Mouse (Mus musculus) embryonic facial prominence, embryonic 12.5 days (tissue): Measurements from ENCODE around the gene Bcl2l14. TPM values are rescaled to one million over a fixed set of nuclear protein-coding genes. Genes with fewer than 3 reads are reported as not detected.
A peak's percentile ranks its signal among the peaks of the same experiment; 100 is the strongest.

Experiments used
- ATAC-seq: fragments of 200-750 bp; cut with Nextera tagmentation; 2 replicates; pipeline ENCODE4 v1.8.0; 2017; ENCODE audit not compliant: insufficient number of reproducible peaks, insufficient read depth, low FRiP score, low TSS enrichment
- H3K27ac ChIP-seq: fragments of 300-500 bp; sonication (generic); 2 replicates; pipeline ENCODE4 v1.5.1; 2016; ENCODE audit warnings: mild to moderate bottlenecking
- H3K27me3 ChIP-seq: fragments of 300-500 bp; sonication (generic); 2 replicates; pipeline ENCODE4 v1.6.1; 2016; ENCODE audit warnings: mild to moderate bottlenecking, moderate library complexity
- H3K36me3 ChIP-seq: fragments of 300-500 bp; sonication (generic); 2 replicates; pipeline ENCODE4 v1.6.1; 2016; ENCODE audit warnings: mild to moderate bottlenecking
- H3K4me1 ChIP-seq: fragments of 300-500 bp; sonication (generic); 2 replicates; pipeline ENCODE4 v1.6.1; 2016
- H3K4me2 ChIP-seq: fragments of 300-500 bp; sonication (generic); replicated peaks from 2 replicates; pipeline ENCODE4 v1.6.1; 2016; ENCODE audit warnings: mild to moderate bottlenecking, moderate library complexity
- H3K4me3 ChIP-seq: fragments of 300-500 bp; sonication (generic); 2 replicates; pipeline ENCODE4 v1.5.1; 2016; ENCODE audit warnings: mild to moderate bottlenecking
- H3K9ac ChIP-seq: fragments of 300-500 bp; sonication (generic); 2 replicates; pipeline ENCODE4 v1.6.1; 2016; ENCODE audit warnings: mild to moderate bottlenecking, moderate library complexity
- H3K9me3 ChIP-seq: fragments of 300-500 bp; sonication (generic); 2 replicates; pipeline ENCODE4 v1.6.1; 2016; ENCODE audit warnings: mild to moderate bottlenecking, moderate library complexity
- WGBS: fragments of 180-500 bp; shearing (Covaris S2); methylation state at CpG from one replicate; pipeline ENCODE4 v1.1.7; 2016; 5-methylcytosine and 5-hydroxymethylcytosine counted together
- polyA plus RNA-seq: library from polyadenylated mRNA; unstranded; fragments of >200 nt; fragmentation: Nextera tagmentation; extraction: Ambion mirVana; gene quantifications from 2 replicates; pipeline ENCODE4 v1.2.1, GENCODE M21; 2016

Gene Bcl2l14
- 0.88 and 0.98 TPM in 2 replicates for polyA plus RNA-seq

GRCm38 (mm10) chr6:134396018-134396417 lies at the start of gene Bcl2l14:
Gene Bcl2l14 (plus strand): TSS chr6:134396318.
- H3K4me1 ChIP-seq = no peaks in the 10 kb centered on the region
- H3K4me3 ChIP-seq = no peak within 1 kb of the TSS
- H3K4me2 ChIP-seq = no peak within 1 kb of the TSS
- H3K9ac ChIP-seq = no peak within 1 kb of the TSS
- no peak within 1 kb of the TSS for H3K27ac ChIP-seq
- H3K9me3 ChIP-seq = no peaks in the 10 kb centered on the region
- no peak for ATAC-seq
- H3K27me3 ChIP-seq = no peaks in the 10 kb centered on the region
- no peaks in the 10 kb centered on the region for H3K36me3 ChIP-seq
- 66% methylated on average over 4 of the region's 4 CpGs for WGBS

- Histone ChIP-seq H3K36me3 (no peaks in the 10 kb centered on the region), H3K4me3 (no peak overlapping the region), H3K9me3 (no peaks in the 10 kb centered on the region), H3K4me2 (no peak overlapping the region), H3K9ac (no peak overlapping the region), H3K4me1 (no peaks in the 10 kb centered on the region), H3K27ac (no peak overlapping the region), H3K27me3 (no peaks in the 10 kb centered on the region)
- ATAC-seq = no peak
- WGBS = 88% methylated on average over 7 of the region's 7 CpGs
Observed at GRCm38 (mm10) chr6:134348526-134349067, 47.5 kb upstream of the Bcl2l14 start.

GRCm38 (mm10) chr6:134352881-134353280 lies 43.2 kb upstream of the Bcl2l14 start:
- Histone ChIP-seq H3K4me2 (no peak overlapping the region), H3K4me3 (no peak overlapping the region)
- no peak for ATAC-seq

GRCm38 (mm10) chr6:134353751-134354150 lies 42.4 kb upstream of the Bcl2l14 start:
- ATAC-seq = no peak
- Histone ChIP-seq H3K4me2 (no peak overlapping the region), H3K9me3 (no peaks in the 10 kb centered on the region), H3K36me3 (no peaks in the 10 kb centered on the region), H3K27me3 (no peaks in the 10 kb centered on the region), H3K4me1 (no peaks in the 10 kb centered on the region), H3K9ac (no peak overlapping the region), H3K27ac (no peak overlapping the region), H3K4me3 (no peak overlapping the region)
- WGBS = 83% methylated on average over 4 of the region's 4 CpGs

More at GRCm38 (mm10) chr6:134352881-134353280, 43.2 kb upstream of the Bcl2l14 start:
- Histone ChIP-seq H3K9me3 (no peaks in the 10 kb centered on the region), H3K36me3 (no peaks in the 10 kb centered on the region), H3K27ac (no peak overlapping the region), H3K27me3 (no peaks in the 10 kb centered on the region), H3K9ac (no peak overlapping the region), H3K4me1 (no peaks in the 10 kb centered on the region)
- WGBS = 87% methylated on average over 6 of the region's 6 CpGs

GRCm38 (mm10) chr6:134357570-134357969 lies 38.5 kb upstream of the Bcl2l14 start:
- no peak overlapping the region for H3K27ac ChIP-seq
- no peaks in the 10 kb centered on the region for H3K4me1 ChIP-seq
- WGBS = 78% methylated on average over 6 of the region's 6 CpGs
- H3K27me3 ChIP-seq = no peaks in the 10 kb centered on the region
- no peaks in the 10 kb centered on the region for H3K36me3 ChIP-seq
- H3K9me3 ChIP-seq = no peaks in the 10 kb centered on the region
- ATAC-seq = no peak
- no peak overlapping the region for H3K9ac ChIP-seq
- H3K4me3 ChIP-seq = no peak overlapping the region
- no peak overlapping the region for H3K4me2 ChIP-seq

GRCm38 (mm10) chr6:134360079-134360478 lies 36.0 kb upstream of the Bcl2l14 start:
- no peak for ATAC-seq
- no peak overlapping the region for H3K27ac ChIP-seq
- H3K27me3 ChIP-seq = no peaks in the 10 kb centered on the region
- no peak overlapping the region for H3K9ac ChIP-seq
- H3K4me1 ChIP-seq = no peaks in the 10 kb centered on the region
- H3K36me3 ChIP-seq = no peaks in the 10 kb centered on the region
- H3K4me3 ChIP-seq = no peak overlapping the region
- no peak overlapping the region for H3K4me2 ChIP-seq
- WGBS = 89% methylated on average over 4 of the region's 4 CpGs
- H3K9me3 ChIP-seq = no peaks in the 10 kb centered on the region

GRCm38 (mm10) chr6:134364644-134365043 lies 31.5 kb upstream of the Bcl2l14 start:
- Histone ChIP-seq H3K4me1 (peaks cover 9% of the 10 kb centered on the region; the same call in 1 of the 2 replicates), H3K9ac (no peak overlapping the region), H3K4me2 (no peak overlapping the region), H3K9me3 (no peaks in the 10 kb centered on the region), H3K27ac (no peak overlapping the region), H3K36me3 (no peaks in the 10 kb centered on the region), H3K4me3 (no peak overlapping the region), H3K27me3 (no peaks in the 10 kb centered on the region)
- 67% methylated on average over 6 of the region's 6 CpGs for WGBS
- no peak for ATAC-seq

- WGBS = 78% methylated on average over 4 of the region's 4 CpGs
- no peak overlapping the region for H3K9ac ChIP-seq
- no peak for ATAC-seq
- H3K4me2 ChIP-seq = no peak overlapping the region
- no peaks in the 10 kb centered on the region for H3K36me3 ChIP-seq
- H3K4me3 ChIP-seq = no peak overlapping the region
- H3K9me3 ChIP-seq = no peaks in the 10 kb centered on the region
- H3K27me3 ChIP-seq = no peaks in the 10 kb centered on the region
- no peak overlapping the region for H3K27ac ChIP-seq
- H3K4me1 ChIP-seq = peaks cover 9% of the 10 kb centered on the region; the same call in 1 of the 2 replicates
Observed at GRCm38 (mm10) chr6:134365952-134366351, 30.2 kb upstream of the Bcl2l14 start.

GRCm38 (mm10) chr6:134366366-134367351 lies 29.5 kb upstream of the Bcl2l14 start:
- peaks cover 9% of the 10 kb centered on the region; the same call in 1 of the 2 replicates for H3K4me1 ChIP-seq
- 49% methylated on average over 10 of the region's 10 CpGs for whole genome bisulfite sequencing
- no peaks in the 10 kb centered on the region for H3K9me3 ChIP-seq
- H3K36me3 ChIP-seq = no peaks in the 10 kb centered on the region
- H3K4me3 ChIP-seq = no peak overlapping the region
- H3K27me3 ChIP-seq = no peaks in the 10 kb centered on the region
- H3K27ac ChIP-seq = 0 out of 2 replicates have a peak overlapping the region, but pooled peaks have one; percentile 47
- no peak overlapping the region for H3K9ac ChIP-seq
- H3K4me2 ChIP-seq = no peak overlapping the region
- no peak for ATAC-seq

- H3K4me2 ChIP-seq = no peak overlapping the region
- no peaks in the 10 kb centered on the region for H3K36me3 ChIP-seq
- no peak overlapping the region for H3K9ac ChIP-seq
- H3K9me3 ChIP-seq = no peaks in the 10 kb centered on the region
- H3K27ac ChIP-seq = 0 out of 2 replicates have a peak overlapping the region, but pooled peaks have one; percentile 47
- 49% methylated on average over 12 of the region's 12 CpGs for WGBS
- H3K4me3 ChIP-seq = no peak overlapping the region
- ATAC-seq = no peak
- H3K4me1 ChIP-seq = peaks cover 9% of the 10 kb centered on the region; the same call in 1 of the 2 replicates
- no peaks in the 10 kb centered on the region for H3K27me3 ChIP-seq
Observed at GRCm38 (mm10) chr6:134367366-134368281, 28.5 kb upstream of the Bcl2l14 start.

- no peak overlapping the region for H3K9ac ChIP-seq
- 75% methylated on average over 2 of the region's 2 CpGs for WGBS
- ATAC-seq = no peak
- H3K9me3 ChIP-seq = no peaks in the 10 kb centered on the region
- no peak overlapping the region for H3K4me3 ChIP-seq
- H3K27ac ChIP-seq = no peak overlapping the region
- H3K27me3 ChIP-seq = no peaks in the 10 kb centered on the region
- H3K4me1 ChIP-seq = 0 out of 2 replicates have a peak, but pooled peaks cover under 1% of the 10 kb centered on the region
- no peak overlapping the region for H3K4me2 ChIP-seq
- no peaks in the 10 kb centered on the region for H3K36me3 ChIP-seq
Observed at GRCm38 (mm10) chr6:134372946-134373345, 23.2 kb upstream of the Bcl2l14 start.
